Mouse (Mus musculus): Measurements from ENCODE around the gene Fam166b.
A peak's percentile ranks its signal among the peaks of the same experiment; 100 is the strongest.

The Fam166b gene

DNA sequence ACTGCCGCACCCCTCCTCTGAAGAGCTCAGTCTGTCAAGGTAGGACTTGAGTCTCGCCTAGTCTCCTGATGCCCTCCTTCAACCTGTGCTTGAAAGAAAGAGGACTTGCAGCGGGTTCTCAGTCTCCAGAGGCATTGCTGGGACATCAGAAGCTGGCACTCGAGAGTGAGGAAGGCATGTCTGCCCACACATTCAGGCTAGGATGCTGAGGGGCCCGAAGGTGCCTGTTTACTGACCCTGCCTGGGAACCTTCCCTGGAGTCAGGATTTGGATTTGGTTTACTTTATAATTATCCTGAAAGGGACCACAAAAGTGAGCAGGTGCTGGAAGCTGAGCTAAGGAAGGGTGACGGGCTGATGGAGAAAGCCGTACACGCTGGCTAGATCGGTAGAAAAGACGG is 27.4 kb downstream of the Fam166b start:
- no peak for DNase-seq

DNA sequence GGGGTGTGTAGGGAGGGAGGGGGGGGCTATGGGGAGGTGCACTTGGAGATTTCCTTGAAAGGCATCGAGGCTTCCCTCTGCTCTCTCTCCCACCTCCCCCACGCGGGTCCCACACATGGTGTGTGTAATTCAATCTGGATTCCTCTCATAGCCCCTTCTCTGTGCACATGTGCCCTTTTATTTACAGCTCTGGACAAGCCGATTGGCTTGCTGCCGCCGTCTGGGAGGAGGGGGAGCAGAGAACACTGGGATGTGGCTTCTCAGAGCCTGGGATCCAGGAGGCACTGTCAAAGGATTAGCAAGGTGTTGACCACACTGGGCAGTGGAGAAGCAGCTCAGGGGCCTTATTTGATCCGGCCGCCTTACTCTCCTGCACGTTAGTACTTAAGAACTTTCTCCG is 28.0 kb downstream of the Fam166b start:
- no peak for DNase-seq

DNA sequence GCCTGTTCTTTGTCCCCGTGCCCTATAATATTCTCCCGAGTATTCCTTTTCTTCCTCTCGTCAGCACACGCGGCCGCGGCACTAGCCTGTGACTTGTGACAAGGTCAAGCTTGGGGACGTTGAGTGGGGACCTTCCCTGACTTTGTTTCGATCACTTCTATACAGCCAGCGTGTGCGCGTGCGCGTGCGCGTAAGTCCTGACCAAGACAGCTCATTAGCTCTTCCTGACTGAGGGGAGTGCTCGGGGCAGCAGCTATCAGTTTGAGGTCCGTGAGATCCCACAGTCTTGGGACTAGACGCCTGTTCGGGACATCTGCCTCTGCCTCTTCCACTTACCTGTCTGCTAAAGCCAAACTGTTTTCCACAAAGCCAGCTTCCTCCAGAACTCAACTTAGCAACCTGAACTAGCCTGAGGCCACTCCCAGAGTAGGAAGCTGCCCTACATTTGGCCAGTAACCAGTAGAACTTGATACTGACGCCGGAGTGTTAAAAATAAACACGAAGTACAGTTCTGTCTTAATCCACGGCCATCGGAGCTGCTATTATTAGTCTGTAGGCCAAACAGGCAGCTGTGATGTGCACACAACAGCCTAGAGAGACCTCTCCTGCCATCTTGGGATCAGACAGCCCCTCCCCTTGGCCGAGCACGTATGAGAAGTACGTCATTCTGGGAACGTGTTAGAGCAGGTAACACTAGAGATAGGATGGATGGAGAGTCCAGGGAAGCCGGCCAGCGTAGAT is 29.4 kb downstream of the Fam166b start:
- DNase-seq, result no peak

DNA sequence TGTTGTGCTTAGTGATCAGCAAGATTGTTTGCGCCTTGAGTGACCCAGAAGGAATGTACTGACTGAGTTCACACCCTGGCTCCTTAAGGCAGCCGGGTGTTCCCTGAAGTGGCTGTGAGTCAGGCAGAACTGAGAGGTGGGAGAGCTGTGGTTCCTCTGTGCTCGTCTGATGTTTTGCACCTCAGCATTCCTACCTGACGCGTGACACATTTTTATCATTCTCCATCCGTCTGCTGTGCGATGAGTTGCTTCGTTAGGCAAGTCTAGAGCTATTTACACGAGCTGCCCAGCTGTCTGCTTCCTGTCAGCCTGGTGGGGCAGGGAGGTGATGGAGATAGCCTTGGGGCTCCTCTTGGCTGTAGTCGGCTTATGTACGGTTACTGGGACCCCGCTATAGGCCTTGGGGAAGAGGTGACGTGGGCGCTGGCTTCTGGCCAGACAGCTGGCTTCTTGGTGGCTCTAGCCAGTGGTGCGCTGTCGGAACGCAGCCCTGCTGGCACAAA is 30.1 kb downstream of the Fam166b start:
- DNase-seq, result peak; percentile 62

DNA sequence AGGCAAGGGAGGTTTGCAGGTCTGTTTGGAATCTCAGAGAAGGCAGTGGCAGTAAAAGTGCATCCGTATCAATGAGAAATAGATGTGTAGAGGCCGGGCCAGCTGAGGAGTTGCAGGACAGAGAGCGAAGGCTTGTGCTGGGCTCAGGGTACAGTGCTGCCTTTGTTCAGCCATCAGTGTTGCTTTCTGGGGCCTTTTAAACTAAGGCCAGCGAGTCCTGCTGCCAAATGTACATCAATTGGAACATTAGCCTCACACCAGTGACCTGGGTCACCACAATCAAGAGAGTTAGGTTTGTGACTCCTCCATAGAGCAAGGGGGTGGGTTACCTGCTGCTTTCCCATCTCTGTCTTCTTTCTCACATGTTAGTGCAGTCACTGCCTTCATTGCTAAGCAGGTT is 30.9 kb downstream of the Fam166b start:
- peak; percentile 45 for DNase-seq

DNA sequence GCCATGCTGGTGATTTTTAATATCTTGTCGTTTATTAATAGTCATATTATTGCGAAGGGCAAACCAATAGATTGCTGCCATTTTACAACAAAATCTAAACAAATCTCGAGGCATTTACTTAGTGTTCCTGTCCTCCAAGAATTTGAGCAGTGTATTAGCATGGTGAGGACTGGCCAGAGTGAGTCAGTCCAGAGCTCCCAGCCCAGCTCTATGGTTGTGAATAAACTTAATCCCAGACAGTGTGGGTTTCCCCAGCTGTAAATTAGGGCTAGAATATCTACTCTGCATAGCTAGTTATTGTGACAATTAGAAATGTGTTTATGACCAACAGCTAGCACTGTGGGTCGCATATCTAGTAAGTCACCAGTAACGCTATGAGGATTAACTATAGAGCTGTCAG is 32.6 kb downstream of the Fam166b start:
- no peak for DNase-seq

DNA sequence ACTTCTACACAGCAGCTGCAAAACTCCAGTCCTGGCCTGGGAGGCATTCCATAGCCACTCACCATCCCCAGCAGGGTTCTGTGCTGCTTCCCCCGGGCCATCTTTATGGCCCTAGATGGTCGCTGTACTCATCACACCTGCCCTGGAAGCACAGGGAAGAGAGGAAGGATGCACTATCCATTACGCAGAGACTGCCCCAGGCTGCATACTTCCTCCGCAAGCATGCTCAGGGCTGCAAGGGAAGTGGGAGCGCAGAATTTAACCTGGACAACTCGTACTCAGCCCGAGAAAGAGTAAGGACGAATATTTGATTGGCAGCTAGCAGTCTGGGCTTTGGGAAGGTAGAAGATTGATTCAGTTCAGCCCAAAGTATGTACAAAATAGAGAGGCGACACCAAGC is 33.1 kb downstream of the Fam166b start:
- DNase-seq, result no peak

DNA sequence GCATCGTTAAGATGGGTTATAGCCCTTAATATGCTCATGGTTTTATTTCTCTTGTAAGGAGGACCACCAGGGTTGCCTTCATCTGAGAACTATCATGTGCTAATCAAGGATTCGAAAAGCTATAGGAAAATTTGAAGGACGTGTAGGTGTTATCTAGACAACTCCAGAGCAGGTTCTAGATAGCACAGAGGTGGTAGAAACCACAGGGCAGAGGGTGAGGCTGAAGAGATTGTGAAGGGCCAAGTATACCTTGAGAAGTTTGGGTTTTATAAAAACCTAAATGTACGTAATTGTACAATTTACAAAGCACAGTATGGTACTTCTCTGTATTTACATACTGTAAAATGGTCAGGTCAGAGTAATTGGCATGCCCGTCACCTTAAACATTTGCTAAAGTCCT is 33.8 kb downstream of the Fam166b start:
- no peak for DNase-seq

DNA sequence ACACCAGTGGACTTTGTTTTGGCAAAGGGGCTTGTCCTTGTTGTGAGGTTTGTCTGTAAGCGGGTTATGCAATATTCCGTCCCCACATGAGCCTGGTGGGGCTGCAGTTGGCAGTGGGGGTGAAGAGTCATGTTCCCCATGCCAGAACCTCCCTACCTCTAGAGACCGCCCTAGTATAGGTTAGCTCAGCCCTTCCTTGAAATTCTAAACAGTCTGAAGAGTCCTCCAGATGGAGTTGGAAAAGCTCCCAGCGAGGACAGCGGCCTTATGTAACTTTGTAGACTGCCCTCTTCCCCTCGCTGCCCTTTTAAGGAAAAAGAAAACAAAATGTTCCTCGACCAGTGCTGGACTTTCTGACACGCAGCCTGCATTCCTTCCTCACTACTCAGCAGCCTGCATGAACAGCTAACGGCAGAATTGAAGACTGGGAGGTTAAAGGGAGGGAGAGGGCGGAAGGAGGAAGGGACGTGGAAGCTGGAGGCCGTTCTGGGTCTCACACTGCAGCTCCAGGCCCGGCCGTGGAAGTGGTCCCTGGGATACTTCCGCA is 34.5 kb downstream of the Fam166b start:
- no peak for DNase-seq

DNA sequence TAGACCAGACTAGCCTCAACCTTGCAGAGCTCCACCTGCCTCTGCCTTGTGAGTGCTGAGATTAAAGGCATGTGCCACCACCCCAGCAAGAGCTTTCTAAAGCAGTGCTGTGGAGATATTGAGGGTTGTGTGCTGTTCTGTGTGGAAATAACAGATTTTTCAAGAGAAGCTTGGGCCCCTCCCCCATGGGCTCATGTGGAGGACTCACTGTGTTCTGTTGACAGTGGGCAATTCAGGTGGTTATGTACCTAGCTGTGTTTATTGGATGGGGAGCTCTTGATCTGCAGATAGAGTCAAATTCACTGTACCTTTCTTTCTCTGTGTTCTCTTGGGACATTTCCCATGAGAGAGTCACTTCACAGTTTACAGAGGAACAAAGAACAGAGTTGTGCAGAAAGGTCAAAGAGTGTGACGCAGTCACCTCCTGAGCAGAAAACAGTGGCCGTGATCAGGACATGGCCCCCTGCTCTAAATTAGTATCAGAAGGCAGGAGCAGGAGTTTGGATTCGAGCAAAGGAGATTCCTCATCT is 37.3 kb downstream of the Fam166b start:
- no peak for DNase-seq

DNA sequence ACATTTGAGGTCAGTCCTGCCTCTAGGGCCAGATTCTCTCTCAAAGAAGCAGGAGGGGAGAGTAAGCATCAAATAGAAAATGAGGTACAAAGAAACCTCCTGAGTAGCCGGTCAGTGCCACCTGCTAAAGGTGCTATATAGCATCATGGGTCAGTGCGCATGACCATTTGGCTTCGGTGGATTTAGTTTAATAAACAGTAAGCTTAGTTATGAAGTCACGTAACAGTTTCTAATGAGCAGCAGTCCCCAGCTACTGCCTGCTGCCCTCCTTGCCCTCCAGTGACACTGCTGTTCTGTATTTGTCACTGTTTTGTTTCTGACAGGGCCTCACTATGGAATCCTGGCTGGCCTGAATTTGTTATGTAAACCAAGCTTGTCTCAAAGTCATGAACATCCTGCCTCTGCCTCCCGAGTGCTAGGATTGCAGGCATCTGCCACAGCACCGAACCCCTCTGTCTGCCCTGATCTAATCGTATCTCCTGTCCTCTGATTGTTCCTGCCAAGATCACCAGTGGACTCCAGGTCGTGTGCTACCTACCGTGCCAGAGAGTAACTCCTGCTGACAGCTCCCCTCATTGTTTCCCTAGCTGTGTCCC is 39.0 kb downstream of the Fam166b start:
- DNase-seq, result no peak

DNA sequence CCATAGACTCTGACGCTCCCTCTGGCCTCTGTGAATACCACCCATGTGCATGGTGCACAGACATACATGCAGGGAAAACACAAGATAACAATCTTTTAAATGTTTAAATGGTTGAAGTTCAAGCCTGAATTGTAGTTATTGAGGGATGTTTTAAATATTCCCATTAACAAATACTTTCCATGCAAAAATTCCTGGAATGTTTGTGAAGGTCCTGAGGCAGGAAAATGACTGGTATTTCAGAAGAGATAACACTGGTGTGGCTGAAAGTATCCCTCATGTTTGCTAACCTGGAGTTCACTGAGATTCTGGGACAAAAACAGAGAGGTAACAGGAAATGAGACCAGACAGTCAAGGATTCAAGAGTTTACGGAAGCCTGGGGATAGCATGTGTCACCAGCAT is 39.5 kb downstream of the Fam166b start:
- DNase-seq, result no peak

DNA sequence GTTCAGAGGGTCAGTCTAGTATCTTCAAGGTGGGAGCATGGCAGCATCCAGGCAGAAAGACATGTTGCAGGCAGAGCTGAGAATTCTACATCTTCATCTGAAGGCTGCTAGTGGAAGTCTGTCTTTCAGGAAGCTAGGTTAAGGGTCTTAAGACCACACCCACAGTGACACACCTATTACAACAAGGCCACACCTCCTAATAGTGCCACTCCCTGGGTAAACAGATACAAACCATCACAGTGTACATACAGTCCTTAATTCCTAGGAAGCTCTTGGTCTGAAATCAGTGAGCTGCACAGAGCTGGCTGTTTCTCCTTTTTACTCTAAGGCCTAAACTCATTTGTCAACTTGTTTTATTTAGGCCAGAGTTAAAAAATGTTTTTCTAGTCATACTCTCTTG is 42.0 kb downstream of the Fam166b start:
- no peak for DNase-seq

DNA sequence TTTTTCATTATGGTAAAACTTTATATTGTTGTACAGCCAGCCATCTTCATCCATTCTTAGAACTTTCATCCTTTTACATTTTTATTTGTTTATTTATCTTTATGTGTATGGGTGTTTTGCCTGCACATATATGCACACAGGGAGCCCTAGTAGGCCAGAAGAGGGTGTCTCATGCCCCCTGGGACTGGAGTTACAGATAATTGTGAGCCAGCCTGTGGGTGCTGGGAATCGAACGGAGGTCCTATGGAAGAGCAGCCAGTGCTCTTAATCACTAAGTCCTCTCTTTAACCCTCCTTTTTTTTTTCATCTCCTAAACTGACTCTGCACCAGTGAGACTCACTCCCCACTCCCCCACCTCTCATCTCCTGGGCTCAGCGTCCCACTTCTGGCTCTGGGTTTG is 44.4 kb downstream of the Fam166b start:
- no peak for DNase-seq

DNA sequence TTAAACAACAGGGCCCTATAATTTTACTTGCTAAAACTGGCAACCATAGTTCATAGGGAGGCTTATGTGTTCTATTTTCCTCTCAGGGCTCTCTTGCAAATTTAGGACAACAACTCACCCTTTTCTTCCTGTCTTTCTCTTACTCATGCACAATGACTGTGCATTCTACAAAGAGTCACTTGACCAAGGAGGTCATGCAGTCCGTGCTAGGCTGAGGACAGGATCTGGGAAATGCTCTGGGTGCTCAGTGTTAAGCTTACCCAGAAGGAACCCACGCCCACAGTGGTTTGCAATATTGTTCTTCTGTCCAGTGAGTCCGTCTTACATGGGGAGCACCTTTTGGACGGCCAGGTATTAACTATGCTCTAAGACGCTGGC is 44.9 kb downstream of the Fam166b start:
- DNase-seq, result no peak

DNA sequence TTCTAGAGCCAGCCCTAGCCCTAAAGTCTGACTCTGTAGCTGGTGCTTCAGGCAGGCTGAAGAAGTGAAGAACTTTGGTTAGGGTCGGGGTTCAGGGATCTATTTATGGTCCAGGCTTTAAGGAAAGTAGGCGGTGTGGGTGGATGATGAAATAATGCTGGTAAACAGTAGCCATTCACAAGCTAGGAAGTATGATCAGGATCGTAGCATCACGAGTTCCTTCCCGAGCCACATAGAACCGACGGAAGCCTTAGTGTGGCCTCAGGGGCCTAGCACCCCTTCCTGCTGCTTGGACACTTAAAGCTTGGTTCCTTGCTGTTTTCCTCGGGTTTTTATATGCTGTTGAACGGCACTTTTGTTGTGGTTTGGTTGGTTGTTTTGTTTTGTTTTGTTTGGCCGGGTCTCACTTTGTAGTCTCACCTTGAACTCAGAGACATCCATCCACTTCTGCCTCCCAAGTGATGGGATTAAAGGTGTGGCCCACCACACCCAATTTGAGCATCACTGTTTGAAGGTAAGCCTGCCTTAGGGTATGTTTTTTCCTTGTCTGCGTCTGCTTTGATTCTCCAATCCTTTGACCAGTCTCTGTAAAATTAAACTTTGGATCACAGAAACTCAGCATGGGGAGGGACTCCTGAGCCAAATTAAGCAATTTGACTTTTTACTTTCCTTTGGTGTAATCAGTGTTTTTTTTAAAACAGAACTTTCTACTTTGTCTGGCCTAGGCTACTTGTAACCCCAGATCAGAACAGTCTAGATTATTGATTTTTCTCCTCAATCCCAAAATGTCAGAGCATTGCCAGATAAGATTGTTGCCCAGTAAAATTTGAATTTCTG is 45.5 kb downstream of the Fam166b start:
- DNase-seq, result peak; percentile 26

DNA sequence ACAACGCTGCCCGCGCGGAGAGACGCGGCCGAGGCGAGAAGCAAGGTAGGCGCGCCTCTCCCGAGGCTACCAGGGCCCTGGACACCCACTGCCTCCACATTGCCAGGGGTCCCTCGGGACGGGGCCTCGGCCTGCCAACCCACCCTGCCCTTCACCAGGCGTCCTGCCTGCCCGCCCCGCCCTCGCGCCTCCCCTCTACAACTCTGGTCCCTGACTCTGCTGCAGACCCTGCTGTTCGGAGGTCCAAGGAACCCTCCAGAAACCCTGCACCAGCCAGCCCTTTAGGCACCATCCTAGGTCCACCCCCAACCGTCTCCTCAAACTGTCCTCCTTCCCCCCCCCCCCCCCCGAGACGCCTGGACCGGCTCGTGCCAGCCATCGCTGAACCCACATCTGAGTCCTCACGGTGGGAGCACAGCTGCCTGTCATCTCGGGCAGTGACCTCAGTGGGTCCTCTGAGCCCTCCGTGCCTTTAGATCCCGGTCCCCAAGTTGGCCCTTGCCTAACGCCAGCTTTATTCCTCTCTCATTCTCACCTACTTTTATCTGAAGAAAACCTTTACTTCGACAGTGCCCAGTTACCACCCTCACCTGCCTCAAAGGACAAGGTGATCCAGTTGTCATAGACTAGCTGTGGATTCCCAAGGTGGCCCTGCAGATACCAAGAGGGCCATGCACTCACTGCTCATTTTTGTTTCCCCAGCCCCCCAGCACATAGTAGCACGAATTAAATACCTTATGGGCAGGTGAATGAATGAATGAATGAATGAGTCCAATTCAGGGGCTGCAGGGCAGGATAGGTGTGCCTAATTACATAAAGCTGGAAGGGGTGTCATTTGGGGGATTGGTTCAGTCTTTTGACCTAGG is 46.5 kb downstream of the Fam166b start:
- no peak for DNase-seq

DNA sequence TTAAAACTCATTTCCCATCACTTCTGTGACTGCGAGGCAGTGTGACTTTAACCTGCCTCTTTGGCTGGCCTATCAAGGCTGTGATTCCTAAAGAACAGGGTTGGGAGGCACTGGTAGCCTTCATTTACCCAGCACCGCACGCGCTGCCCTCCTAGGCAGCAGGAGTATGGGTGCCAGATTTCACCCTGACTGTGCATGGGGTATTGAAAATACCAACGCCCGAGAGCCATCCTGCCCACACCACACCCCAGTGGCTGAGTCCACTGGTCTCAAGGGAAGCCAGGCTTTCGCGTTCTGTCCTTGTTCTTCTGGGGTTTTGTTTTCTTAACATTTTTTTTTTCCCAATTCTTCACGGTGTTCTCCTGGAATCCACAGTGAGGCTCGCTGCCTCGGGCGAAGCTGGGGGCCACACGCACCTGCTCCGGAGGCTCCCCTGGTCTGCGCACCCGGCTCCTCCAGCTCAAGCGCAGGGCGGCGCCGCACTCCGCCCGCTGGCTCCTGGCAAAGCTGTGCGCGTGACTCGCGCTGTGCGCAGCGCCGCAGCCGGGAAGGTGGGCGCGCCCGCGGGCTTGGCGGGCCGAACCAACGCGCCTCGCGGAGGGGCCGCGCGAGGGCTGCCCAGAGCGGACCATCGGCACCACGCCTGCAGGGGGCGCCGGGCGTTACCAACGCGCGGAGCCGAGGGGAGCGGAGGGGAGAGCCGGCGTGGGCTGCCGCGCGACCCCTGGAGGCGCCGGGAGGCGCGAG is 47.4 kb downstream of the Fam166b start, which contains the start of gene Rusc2:
Gene Rusc2, plus strand, starts transcription at position 572 of the 747 bp plus-strand sequence.
- DNase-seq, result peak; percentile 92

DNA sequence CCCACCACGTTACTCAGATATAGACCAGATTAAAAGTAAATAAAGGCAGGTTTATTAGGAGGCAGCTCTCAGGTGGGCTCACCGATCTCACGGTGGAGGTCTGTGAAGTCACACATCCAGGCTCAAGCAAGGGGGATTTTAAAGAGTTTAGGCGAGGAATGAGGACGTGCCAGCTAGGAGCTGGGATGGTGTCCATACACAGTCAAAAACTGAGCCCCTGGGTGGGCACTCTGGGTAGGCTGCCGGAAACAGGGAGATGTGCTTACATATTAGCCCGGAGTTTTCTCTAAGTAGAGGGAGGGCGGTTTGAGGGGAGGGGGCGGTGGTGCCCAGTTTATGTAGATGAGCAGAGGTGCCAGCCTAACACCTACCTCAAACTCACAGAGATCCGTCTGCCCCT is 48.0 kb downstream of the Fam166b start:
- DNase-seq, result no peak

DNA sequence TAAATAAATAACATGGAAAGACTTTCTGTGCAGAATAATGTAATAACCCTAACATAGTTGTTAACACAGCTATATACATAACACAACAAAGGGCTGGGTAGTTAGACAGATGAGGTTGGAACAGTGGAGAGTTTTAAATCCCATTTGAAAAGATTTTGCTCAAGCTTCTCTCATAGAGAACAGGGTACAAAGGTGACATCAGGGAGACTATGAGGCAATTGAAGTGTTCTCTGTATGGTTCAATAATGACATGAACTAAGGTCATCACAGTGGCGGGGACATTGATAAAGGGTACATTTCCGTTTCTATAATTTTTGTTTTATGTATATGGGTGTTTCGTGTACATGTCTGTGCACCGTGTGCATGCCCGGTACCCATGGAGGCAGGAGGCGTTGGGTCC is 49.3 kb downstream of the Fam166b start:
- no peak for DNase-seq
